Mouse (Mus musculus): ENCODE data around the gene Pla2g4c.

DNA sequence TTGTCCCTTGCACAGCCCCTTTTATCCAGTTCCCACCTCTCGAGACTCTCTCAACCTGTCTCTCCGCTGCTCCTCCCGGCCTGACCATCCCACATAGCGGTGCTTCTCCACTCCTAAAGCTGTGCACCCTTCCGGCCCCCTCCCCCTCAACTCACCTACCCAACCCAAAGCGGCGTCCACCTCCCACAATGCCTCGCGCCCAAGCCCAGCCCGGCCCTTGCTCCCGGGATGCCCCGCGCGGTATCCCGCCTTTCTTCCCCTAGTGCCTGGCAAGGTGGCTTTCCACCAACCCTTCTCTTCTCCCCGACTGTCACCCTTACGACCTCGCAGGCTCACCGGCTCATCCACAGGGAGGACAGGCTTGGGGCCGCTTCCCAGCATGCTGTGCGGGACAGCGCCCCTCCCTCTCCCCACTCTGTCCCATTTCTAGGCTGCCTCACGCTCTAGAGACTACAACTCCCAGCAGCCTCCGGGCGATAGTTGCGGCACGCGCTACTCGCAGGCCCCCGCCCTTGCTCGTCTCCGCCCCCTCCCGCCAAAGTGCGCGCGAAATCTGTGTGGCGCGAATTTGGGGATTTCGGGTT lies 46.1 kb upstream of the Pla2g4c start, which contains the start of gene Zswim9:
- TF ChIP-seq CTCF (IDR thresholded peaks at IDR 0.05), result peak; percentile 24
- TF ChIP-seq EP300 (IDR thresholded peaks at IDR 0.05), result no peak

All from lung, postnatal 0 days (tissue).